Mouse (Mus musculus): Measurements from ENCODE around the gene Meis2. TPM values are rescaled to one million over a fixed set of nuclear protein-coding genes. Genes with fewer than 3 reads are reported as not detected.

Gene Meis2
- polyA plus RNA-seq, 1 experiment from 2014 or later = 53.0 TPM

DNA sequence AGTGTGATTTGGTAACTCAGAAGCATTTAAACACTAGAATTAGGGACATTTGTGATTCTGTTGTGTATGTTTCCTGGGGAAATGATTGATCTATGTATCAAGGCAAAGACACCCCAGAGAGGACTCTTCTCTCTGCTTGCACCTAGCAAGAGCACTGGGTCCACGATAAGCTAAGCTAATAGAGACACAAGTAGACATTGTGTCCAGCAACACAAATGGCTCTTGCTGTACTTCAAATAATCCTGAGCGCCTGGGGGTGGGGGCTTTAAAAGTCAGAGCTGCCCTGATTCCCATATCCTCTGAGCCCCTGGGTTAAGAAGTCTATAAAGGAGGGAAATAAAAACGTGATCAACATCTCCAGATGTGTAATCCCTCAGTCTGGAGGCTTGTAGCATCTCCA lies 6.6 kb downstream of the Meis2 start:
- Histone ChIP-seq H3K4me2 (peak overlapping the region; percentile 71), H3K4me1 (0 out of 2 replicates have a peak, but pooled peaks cover 14% of the 10 kb centered on the region), H3K9me3 (no peaks in the 10 kb centered on the region), H3K36me3 (0 out of 2 replicates have a peak, but pooled peaks cover 4% of the 10 kb centered on the region), H3K4me3 (replicated peaks) (peak overlapping the region; percentile 26), H3K27me3 (replicated peaks) (no peaks in the 10 kb centered on the region), H3K27ac (peak overlapping the region; percentile 48), H3K9ac (no peak overlapping the region)
- no peak for ATAC-seq (ENCODE audit: insufficient read depth, low FRiP score, low read depth)
- whole genome bisulfite sequencing = 33% methylated on average over 3 of the region's 3 CpGs

DNA sequence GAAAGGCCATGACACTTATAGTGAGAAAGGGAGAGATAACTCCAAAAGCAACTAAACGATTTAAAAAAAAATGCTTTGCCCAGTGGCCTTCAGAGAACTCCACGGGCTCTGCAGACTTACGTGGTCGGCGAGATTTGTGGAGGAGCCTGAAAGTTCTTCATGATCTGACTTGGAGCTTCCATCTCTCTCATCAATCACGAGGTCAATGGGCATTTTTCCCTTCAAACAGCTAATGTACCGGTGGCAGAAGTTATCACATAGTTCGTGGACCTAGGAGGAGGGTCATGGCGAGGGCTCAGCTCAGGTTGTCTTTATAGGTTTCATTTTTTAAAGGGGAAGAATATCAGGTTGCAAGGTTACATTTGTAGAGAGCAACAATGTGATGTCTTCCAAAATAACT lies 7.1 kb downstream of the Meis2 start:
- no peak overlapping the region for H3K9ac ChIP-seq

DNA sequence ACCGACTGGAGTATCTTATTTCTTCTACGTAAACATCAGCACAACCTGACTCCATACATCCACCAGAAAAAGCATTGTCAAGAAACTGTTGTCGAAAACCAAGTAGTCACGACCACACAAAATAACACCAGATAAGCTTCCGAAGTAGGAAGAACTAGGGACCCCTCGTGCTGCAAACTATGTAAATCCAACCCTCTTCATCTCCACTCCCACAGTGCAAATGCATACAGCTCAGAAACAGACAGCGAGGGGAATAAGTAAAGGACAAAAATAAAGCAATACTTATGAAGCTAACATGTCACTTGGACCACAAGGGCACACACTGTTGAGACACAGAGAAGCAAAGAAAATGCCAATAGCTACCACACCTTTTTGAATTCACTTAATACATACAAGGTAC lies 8.8 kb downstream of the Meis2 start:
- Histone ChIP-seq H3K4me2 (peak overlapping the region; percentile 71), H3K27ac (peak overlapping the region; percentile 9; the same call in 1 of the 2 replicates), H3K27me3 (replicated peaks) (no peaks in the 10 kb centered on the region), H3K9me3 (no peaks in the 10 kb centered on the region), H3K4me1 (0 out of 2 replicates have a peak, but pooled peaks cover 18% of the 10 kb centered on the region), H3K36me3 (0 out of 2 replicates have a peak, but pooled peaks cover 4% of the 10 kb centered on the region), H3K4me3 (replicated peaks) (peak overlapping the region; percentile 26), H3K9ac (no peak overlapping the region)
- ATAC-seq (ENCODE audit: insufficient read depth, low FRiP score, low read depth) = no peak
- 37% methylated on average over 7 of the region's 7 CpGs for WGBS

More for the DNA sequence above, 7.1 kb downstream of the Meis2 start:
- H3K4me1 ChIP-seq = 0 out of 2 replicates have a peak, but pooled peaks cover 18% of the 10 kb centered on the region
- ATAC-seq (ENCODE audit: insufficient read depth, low FRiP score, low read depth) = no peak
- H3K27ac ChIP-seq = peak overlapping the region; percentile 48
- H3K4me3 ChIP-seq (replicated peaks) = peak overlapping the region; percentile 26
- 0 out of 2 replicates have a peak, but pooled peaks cover 4% of the 10 kb centered on the region for H3K36me3 ChIP-seq
- no peaks in the 10 kb centered on the region for H3K27me3 ChIP-seq (replicated peaks)
- 33% methylated on average over 9 of the region's 9 CpGs for WGBS
- H3K4me2 ChIP-seq = peak overlapping the region; percentile 71
- H3K9me3 ChIP-seq = no peaks in the 10 kb centered on the region

DNA sequence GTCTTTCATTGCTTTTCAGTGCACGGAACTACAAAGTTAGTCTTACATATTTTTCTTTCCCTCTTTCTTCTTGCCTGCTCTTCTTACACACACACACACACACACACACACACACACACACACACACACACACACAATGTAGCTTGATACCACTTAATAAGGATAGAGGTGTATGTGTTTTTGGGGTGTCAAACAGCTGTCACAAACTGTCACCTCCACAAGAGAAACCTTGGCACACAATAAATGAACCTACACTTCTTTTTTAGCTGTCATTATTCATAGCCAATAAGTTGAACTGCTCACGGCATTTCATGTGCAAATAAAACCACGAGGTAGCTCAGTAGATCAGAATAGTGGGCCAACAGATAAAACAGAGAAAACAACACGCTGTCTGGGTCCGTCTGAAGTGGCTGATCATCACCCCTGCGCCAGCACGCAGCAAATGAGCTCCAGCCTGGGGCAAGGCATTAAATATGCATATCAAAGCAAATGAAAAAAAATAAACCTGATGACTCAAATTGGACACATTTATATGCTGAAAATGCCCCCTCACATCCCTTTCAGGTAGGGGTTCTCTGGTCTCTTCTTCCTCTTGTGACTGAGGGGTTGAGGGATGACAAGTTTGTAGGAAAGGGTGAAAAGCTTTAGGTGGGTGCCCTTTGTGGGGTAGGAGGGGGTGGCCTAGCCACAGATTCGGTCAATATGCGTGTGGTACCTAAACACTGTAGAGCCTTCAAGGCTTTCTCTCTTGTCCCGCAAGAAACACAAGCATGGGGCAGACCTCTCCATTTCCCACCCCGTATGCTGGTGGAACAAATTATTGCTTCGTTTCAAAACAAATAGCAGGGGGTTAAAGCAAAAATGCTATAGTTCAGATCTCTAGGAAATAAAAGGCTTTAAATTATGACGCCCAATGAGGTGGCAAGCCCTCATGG lies 9.7 kb downstream of the Meis2 start:
- peak overlapping the region; percentile 71 for H3K4me2 ChIP-seq
- peak overlapping the region; percentile 63; the same call in 1 of the 2 replicates for H3K27ac ChIP-seq
- no peaks in the 10 kb centered on the region for H3K27me3 ChIP-seq (replicated peaks)
- peak overlapping the region; percentile 12; the same call in 1 of the 2 replicates for H3K9ac ChIP-seq
- 0 out of 2 replicates have a peak, but pooled peaks cover 18% of the 10 kb centered on the region for H3K4me1 ChIP-seq
- H3K36me3 ChIP-seq = 0 out of 2 replicates have a peak, but pooled peaks cover 4% of the 10 kb centered on the region
- WGBS = 41% methylated on average over 13 of the region's 13 CpGs
- H3K4me3 ChIP-seq (replicated peaks) = peak overlapping the region; percentile 21
- no peaks in the 10 kb centered on the region for H3K9me3 ChIP-seq
- ATAC-seq (ENCODE audit: insufficient read depth, low FRiP score, low read depth) = no peak

DNA sequence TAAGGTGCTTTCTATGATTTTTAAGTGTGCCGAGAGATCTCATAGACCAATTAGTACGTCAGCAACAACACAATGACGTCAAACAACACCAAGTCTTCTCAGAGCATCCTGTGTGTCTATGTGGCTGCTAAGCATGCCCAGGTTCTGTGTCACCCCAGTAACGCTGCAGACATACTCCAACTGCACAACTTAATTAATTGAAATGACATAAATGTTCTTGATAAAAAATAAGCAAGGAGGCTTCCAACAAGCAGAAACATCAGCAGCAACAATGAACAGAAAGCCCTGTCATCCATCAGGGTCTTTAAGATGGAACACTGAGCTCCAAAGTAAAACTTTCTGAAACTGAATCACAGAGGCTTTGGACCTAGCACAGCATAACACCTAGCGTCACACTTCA lies 11.7 kb downstream of the Meis2 start:
- H3K4me2 ChIP-seq = peak overlapping the region; percentile 34; the same call in 1 of the 2 replicates
- no peaks in the 10 kb centered on the region for H3K36me3 ChIP-seq
- 57% methylated on average over 5 of the region's 5 CpGs for WGBS

DNA sequence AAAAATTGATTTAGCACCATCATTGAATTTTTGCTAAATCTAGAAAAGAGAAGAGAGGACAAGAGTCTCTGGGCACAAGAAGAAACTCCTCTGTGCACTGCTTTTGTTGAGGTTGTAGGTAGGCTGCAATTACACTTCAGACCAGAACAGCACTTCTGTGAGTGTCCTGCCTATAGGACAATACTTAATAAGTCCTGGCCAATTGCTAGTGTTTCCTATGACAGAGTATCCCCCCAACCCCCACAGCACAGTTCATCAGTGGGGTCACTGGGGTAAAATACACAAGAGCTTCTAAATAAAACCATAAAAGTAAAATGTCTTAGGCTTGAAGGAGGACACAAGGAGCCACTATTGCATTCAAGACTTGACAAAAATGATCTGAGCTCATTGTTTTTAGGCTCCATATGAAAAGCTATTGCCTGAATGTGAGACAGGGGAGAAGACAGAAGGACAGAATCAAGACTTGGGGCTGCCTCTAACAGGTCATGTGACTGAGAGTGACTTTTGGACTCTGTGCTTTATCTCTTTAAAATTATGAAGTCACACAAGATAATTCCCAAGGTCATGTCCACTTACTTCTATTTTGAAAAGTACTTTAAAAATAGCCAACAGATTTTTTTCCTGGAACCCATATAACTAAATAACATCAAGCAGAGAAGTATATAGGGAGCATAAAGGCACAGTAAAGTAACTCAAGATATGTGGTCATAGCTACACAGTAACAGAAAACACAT lies 12.8 kb downstream of the Meis2 start:
- no peak overlapping the region for H3K4me3 ChIP-seq (replicated peaks)
- H3K4me2 ChIP-seq = peak overlapping the region; percentile 11; the same call in 1 of the 2 replicates
- 0 out of 2 replicates have a peak overlapping the region, but pooled peaks have one; percentile 3 for H3K27ac ChIP-seq
- no peak overlapping the region for H3K9ac ChIP-seq
- no peak for ATAC-seq (ENCODE audit: insufficient read depth, low FRiP score, low read depth)
- no peaks in the 10 kb centered on the region for H3K9me3 ChIP-seq
- H3K27me3 ChIP-seq (replicated peaks) = no peaks in the 10 kb centered on the region
- H3K36me3 ChIP-seq = no peaks in the 10 kb centered on the region
- 0 out of 2 replicates have a peak, but pooled peaks cover 9% of the 10 kb centered on the region for H3K4me1 ChIP-seq

More for the DNA sequence above, 11.7 kb downstream of the Meis2 start:
- H3K4me3 ChIP-seq (replicated peaks) = no peak overlapping the region; the same call in 1 of the 2 replicates
- H3K4me1 ChIP-seq = 0 out of 2 replicates have a peak, but pooled peaks cover 12% of the 10 kb centered on the region
- H3K27me3 ChIP-seq (replicated peaks) = no peaks in the 10 kb centered on the region
- no peak overlapping the region; the same call in 1 of the 2 replicates for H3K27ac ChIP-seq
- H3K9ac ChIP-seq = no peak overlapping the region
- no peak for ATAC-seq (ENCODE audit: insufficient read depth, low FRiP score, low read depth)
- H3K9me3 ChIP-seq = no peaks in the 10 kb centered on the region

DNA sequence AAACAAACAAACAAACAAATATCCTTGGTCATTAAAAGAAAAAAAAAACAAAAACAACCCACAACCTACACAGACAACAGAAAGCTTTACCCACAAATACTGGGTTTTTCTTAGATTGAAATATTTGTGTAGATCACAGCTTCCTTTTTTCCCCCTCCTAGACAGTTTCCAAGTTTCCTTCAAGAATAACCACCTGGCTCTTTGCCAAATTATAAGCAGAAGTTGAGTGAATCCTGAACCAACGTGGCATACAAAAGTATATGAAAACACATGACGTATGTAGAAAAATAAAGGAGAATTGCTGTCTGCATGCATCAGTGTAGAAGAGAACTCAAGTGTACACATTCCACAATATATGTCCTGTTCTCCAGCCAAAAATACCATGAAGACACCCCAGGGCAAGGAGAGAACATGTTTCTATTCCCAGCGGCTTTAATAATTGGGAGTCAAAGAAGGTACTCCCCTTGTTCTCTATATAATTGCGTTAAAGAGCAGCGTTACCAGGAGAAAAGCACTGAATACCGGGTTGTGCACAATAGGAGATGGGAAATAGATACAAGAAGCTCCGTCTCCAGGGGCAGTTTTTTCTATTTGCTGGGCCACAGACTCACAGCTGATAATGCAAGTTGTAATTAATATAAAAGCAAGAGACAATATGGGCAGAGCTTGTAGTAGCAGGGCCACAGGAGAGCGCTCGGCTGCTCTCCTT lies 13.6 kb downstream of the Meis2 start:
- Histone ChIP-seq H3K27ac (0 out of 2 replicates have a peak overlapping the region, but pooled peaks have one; percentile 3), H3K4me3 (replicated peaks) (no peak overlapping the region), H3K9ac (no peak overlapping the region), H3K4me2 (peak overlapping the region; percentile 11; the same call in 1 of the 2 replicates), H3K4me1 (0 out of 2 replicates have a peak, but pooled peaks cover 15% of the 10 kb centered on the region), H3K9me3 (no peaks in the 10 kb centered on the region), H3K36me3 (no peaks in the 10 kb centered on the region), H3K27me3 (replicated peaks) (no peaks in the 10 kb centered on the region)
- ATAC-seq (ENCODE audit: insufficient read depth, low FRiP score, low read depth) = no peak
- WGBS = 54% methylated on average over 9 of the region's 9 CpGs

DNA sequence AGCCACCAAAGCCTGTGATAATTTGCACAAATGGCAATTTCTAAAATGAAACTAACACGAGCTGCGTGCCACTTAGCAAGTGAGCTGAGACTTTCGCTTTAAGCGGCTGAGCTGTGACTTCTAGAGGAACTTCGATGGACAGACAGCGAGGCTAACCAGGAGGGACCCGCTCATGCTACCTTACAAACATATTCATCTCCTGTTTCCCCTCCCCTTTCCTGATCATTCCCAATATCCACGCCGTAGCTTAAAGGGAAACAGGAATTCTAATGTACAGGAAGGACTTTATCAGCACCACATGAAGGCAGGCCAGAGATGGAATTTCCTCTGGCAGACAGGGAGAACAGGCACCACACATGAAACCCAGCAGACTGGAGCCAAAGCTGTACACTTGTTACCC lies 15.9 kb downstream of the Meis2 start:
- H3K9ac ChIP-seq = no peak overlapping the region
- 69% methylated on average over 9 of the region's 9 CpGs for WGBS
- H3K4me1 ChIP-seq = peaks cover 21% of the 10 kb centered on the region; the same call in 1 of the 2 replicates

DNA sequence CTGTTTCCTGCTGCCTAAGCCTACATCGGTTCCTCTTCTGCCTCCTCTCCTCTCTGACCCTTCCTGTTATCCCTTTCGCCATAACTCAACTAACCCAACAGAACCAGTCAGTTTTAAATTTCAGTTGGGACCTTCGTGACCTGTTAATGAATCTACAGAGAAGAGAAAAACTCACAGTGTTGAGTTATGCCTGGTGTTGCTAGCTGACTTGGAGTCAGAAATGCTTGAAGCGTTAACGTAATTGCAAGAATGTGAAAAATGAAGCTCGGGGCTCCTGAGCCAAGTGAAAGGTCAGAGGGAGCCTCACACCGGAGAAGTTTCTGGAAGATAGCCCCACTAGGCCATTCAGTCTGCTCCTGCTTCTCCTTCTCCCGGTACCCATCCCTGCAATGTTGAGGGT lies 18.3 kb downstream of the Meis2 start:
- Histone ChIP-seq H3K36me3 (no peaks in the 10 kb centered on the region), H3K27ac (peak overlapping the region; percentile 62), H3K4me2 (no peak overlapping the region), H3K9ac (no peak overlapping the region), H3K4me3 (replicated peaks) (no peak overlapping the region), H3K9me3 (no peaks in the 10 kb centered on the region), H3K4me1 (peaks cover 15% of the 10 kb centered on the region; the same call in 1 of the 2 replicates), H3K27me3 (replicated peaks) (no peaks in the 10 kb centered on the region)
- WGBS = 38% methylated on average over 8 of the region's 8 CpGs
- no peak for ATAC-seq (ENCODE audit: insufficient read depth, low FRiP score, low read depth)

More for the DNA sequence above, 15.9 kb downstream of the Meis2 start:
- Histone ChIP-seq H3K9me3 (no peaks in the 10 kb centered on the region), H3K4me2 (peak overlapping the region; percentile 26), H3K27ac (peak overlapping the region; percentile 5; the same call in 1 of the 2 replicates), H3K27me3 (replicated peaks) (no peaks in the 10 kb centered on the region), H3K4me3 (replicated peaks) (no peak overlapping the region), H3K36me3 (no peaks in the 10 kb centered on the region)
- ATAC-seq (ENCODE audit: insufficient read depth, low FRiP score, low read depth) = no peak

DNA sequence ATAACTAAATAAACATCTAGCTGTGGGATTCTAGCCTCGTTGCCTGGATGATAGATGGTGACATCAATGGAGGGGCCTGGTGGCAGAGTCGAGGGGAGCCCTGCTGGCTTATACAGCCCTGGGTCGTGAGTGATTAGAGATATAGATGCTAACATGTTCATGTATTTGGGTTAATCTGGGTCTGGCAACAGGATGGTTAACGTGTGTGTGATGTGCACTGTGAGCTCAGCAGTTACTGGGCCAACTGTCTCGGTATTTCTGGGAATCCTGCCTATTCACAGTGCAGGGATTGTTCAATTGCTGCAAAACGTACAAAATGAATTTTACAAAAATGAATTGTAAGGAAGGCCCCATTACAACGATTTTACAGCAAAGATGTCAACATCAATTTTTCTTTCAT lies 20.6 kb downstream of the Meis2 start:
- Histone ChIP-seq H3K4me2 (no peak overlapping the region), H3K27ac (peak overlapping the region; percentile 14; the same call in 1 of the 2 replicates), H3K4me3 (replicated peaks) (no peak overlapping the region), H3K9me3 (no peaks in the 10 kb centered on the region), H3K4me1 (peaks cover 15% of the 10 kb centered on the region; the same call in 1 of the 2 replicates), H3K36me3 (0 out of 2 replicates have a peak, but pooled peaks cover 4% of the 10 kb centered on the region), H3K9ac (no peak overlapping the region), H3K27me3 (replicated peaks) (no peaks in the 10 kb centered on the region)
- WGBS = 30% methylated on average over 7 of the region's 7 CpGs
- no peak for ATAC-seq (ENCODE audit: insufficient read depth, low FRiP score, low read depth)

Data from stomach, embryonic 15.5 days (tissue).